Mouse (Mus musculus) embryonic facial prominence, embryonic 13.5 days (tissue): ENCODE results near the gene Gramd1b. TPM values are rescaled to one million over a fixed set of nuclear protein-coding genes. Genes with fewer than 3 reads are reported as not detected.
A peak's percentile ranks its signal among the peaks of the same experiment; 100 is the strongest.

Experiments used
- ATAC-seq: fragments of 200-750 bp; cut with Nextera tagmentation; 2 replicates; pipeline ENCODE4 v1.8.0; 2017; ENCODE audit warnings: low read depth; ENCODE audit not compliant: insufficient number of reproducible peaks, insufficient read depth, low FRiP score, low TSS enrichment
- H3K27ac ChIP-seq: fragments of 300-500 bp; sonication (generic); 2 replicates; pipeline ENCODE4 v1.5.1; 2015; ENCODE audit warnings: moderate library complexity, mild to moderate bottlenecking, inconsistent platforms
- H3K27me3 ChIP-seq: fragments of 300-500 bp; sonication (generic); 2 replicates; pipeline ENCODE4 v1.6.1; 2015; ENCODE audit warnings: mild to moderate bottlenecking, inconsistent platforms
- H3K36me3 ChIP-seq: fragments of 300-500 bp; sonication (generic); 2 replicates; pipeline ENCODE4 v1.6.1; 2015; ENCODE audit warnings: mild to moderate bottlenecking, inconsistent platforms
- H3K4me1 ChIP-seq: fragments of 300-500 bp; sonication (generic); 2 replicates; pipeline ENCODE4 v1.6.1; 2015; ENCODE audit warnings: inconsistent platforms
- H3K4me2 ChIP-seq: fragments of 300-500 bp; sonication (generic); 2 replicates; pipeline ENCODE4 v1.6.1; 2015; ENCODE audit warnings: moderate library complexity, mild to moderate bottlenecking, inconsistent platforms
- H3K4me3 ChIP-seq: fragments of 300-500 bp; sonication (generic); 2 replicates; pipeline ENCODE4 v1.5.1; 2015; ENCODE audit warnings: mild to moderate bottlenecking, inconsistent platforms
- H3K9ac ChIP-seq: fragments of 300-500 bp; sonication (generic); 2 replicates; pipeline ENCODE4 v1.6.1; 2015; ENCODE audit warnings: mild to moderate bottlenecking, inconsistent platforms
- H3K9me3 ChIP-seq: fragments of 300-500 bp; sonication (generic); 2 replicates; pipeline ENCODE4 v1.6.1; 2016; ENCODE audit warnings: inconsistent platforms
- WGBS: fragments of 180-500 bp; shearing (Covaris S2); methylation state at CpG from one replicate; pipeline ENCODE4 v1.1.7; 2015; ENCODE audit warnings: mixed read lengths; 5-methylcytosine and 5-hydroxymethylcytosine counted together
- polyA plus RNA-seq: library from polyadenylated mRNA; unstranded; fragments of >200 nt; fragmentation: Nextera tagmentation; extraction: Ambion mirVana; gene quantifications from 2 replicates; pipeline ENCODE4 v1.2.1, GENCODE M21; 2015

The Gramd1b gene
- polyA plus RNA-seq, 1 experiment from 2014 or later, result 9.0 TPM

DNA sequence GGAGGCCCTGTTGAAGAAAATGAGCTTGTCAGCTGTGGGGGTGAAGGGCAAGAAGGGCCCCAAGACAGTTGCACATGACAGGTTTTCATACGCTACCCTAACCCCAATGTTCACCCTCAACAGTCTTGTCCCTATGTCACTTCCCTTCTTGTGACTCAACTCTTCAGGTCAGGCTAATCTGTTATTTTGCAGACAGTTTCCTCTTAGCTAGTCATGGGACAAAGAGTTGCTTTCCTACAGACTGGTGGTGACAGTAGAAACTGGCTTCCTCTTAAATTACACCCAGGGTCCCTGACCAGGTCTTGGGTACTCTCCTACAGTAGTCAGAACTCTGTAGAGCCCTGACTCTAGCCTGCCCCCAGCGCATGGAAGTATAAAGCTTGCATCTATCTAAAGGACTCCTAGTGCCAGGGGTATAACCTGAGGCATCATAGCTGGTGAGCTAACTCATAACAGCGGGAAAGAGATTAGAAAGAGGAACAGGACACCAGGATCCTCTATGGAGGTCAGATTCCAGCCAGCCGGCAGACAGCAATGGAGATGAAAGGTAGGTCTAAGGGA, 206.9 kb downstream of the Gramd1b start:
- no peak for ATAC-seq
- H3K27ac ChIP-seq, result no peak overlapping the region
- H3K4me3 ChIP-seq, result no peak overlapping the region
- no peak overlapping the region for H3K4me2 ChIP-seq
- no peak overlapping the region for H3K9ac ChIP-seq
- 85% methylated on average over 4 of the region's 4 CpGs for whole genome bisulfite sequencing
- H3K4me1 ChIP-seq, result peaks cover 21% of the 10 kb centered on the region
- no peaks in the 10 kb centered on the region for H3K27me3 ChIP-seq
- H3K36me3 ChIP-seq, result 0 out of 2 replicates have a peak, but pooled peaks cover 3% of the 10 kb centered on the region
- no peaks in the 10 kb centered on the region for H3K9me3 ChIP-seq

DNA sequence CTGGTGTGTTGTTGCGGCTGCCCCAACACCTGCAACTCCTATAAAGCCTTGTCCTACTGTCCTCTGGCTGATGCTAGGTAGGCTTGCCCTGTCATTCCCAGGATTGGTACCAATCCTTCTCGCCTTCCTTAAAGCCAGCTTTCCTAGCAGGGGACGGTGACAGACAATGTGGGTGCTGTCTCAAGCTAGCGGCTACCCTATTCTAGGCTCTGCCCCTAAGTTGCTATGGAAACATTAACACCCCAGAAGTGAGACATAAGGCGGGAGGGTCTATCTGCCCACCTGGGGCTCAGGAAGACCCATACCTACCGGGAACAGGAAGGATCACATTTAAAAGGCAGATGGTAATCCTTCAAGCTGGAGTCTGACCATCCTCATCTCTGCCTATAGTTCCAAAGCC, 207.4 kb downstream of the Gramd1b start:
- H3K9ac ChIP-seq, result no peak overlapping the region
- whole genome bisulfite sequencing, result 92% methylated on average over 6 of the region's 6 CpGs
- ATAC-seq, result no peak
- no peak overlapping the region for H3K4me3 ChIP-seq
- no peak overlapping the region for H3K27ac ChIP-seq
- no peak overlapping the region for H3K4me2 ChIP-seq
- H3K9me3 ChIP-seq, result no peaks in the 10 kb centered on the region
- no peaks in the 10 kb centered on the region for H3K27me3 ChIP-seq
- 0 out of 2 replicates have a peak, but pooled peaks cover 3% of the 10 kb centered on the region for H3K36me3 ChIP-seq
- H3K4me1 ChIP-seq, result peaks cover 21% of the 10 kb centered on the region

DNA sequence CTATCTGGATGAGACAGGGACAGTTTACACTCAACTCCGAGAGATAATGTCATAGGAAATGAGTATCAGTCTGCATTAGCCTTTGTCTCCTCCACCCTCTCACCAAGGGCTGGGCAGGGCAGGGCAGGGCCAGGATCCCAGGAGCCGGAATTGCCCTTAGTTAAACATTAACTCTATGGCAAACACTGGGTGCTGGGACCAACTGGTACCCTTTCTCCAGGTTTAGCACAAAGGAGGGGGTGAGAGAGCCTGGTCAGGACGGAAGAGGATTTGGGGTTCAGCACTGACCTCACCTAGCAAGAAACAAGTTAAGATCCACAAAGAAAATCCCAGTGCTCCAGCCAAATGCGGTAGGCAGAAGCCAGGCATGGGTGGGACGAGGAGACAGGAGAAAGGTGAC, 208.0 kb downstream of the Gramd1b start:
- Histone ChIP-seq H3K27ac (no peak overlapping the region), H3K4me1 (peaks cover 21% of the 10 kb centered on the region), H3K36me3 (0 out of 2 replicates have a peak, but pooled peaks cover 3% of the 10 kb centered on the region), H3K4me2 (no peak overlapping the region), H3K9ac (no peak overlapping the region), H3K4me3 (no peak overlapping the region), H3K27me3 (no peaks in the 10 kb centered on the region), H3K9me3 (no peaks in the 10 kb centered on the region)
- 91% methylated on average over 5 of the region's 5 CpGs for WGBS
- no peak for ATAC-seq

GRCm38 (mm10) chr9:40322372-40322771, 208.8 kb downstream of the Gramd1b start:
- no peak overlapping the region for H3K4me3 ChIP-seq
- H3K36me3 ChIP-seq, result peaks cover 3% of the 10 kb centered on the region; the same call in 1 of the 2 replicates
- H3K9me3 ChIP-seq, result no peaks in the 10 kb centered on the region
- no peaks in the 10 kb centered on the region for H3K27me3 ChIP-seq
- H3K4me1 ChIP-seq, result peaks cover 21% of the 10 kb centered on the region
- no peak overlapping the region for H3K4me2 ChIP-seq
- WGBS, result 90% methylated on average over 3 of the region's 3 CpGs
- ATAC-seq, result no peak
- H3K9ac ChIP-seq, result no peak overlapping the region
- H3K27ac ChIP-seq, result no peak overlapping the region

DNA sequence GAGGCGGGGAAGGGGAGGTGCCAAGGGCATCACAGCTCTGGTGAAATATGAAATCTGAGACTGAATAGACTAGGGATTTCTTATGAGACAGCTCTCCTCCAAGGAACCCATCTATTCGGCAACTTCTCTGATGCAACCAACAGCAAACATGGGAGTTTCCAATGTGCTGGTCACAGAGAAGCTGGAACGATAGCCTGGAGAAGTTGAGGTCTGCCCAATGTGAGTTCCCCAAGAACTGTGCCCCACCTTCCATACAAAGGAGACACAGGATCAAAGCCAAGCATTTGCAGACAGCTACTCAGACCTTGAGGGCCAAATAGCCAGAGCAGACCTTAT, 209.5 kb downstream of the Gramd1b start:
- Histone ChIP-seq H3K27me3 (no peaks in the 10 kb centered on the region), H3K4me3 (no peak overlapping the region), H3K4me2 (no peak overlapping the region), H3K4me1 (peaks cover 21% of the 10 kb centered on the region), H3K36me3 (peaks cover 10% of the 10 kb centered on the region), H3K27ac (no peak overlapping the region; the same call in 1 of the 2 replicates), H3K9me3 (no peaks in the 10 kb centered on the region), H3K9ac (no peak overlapping the region)
- no peak; the same call in 1 of the 2 replicates for ATAC-seq
- WGBS, result 59% methylated on average over 3 of the region's 3 CpGs

- peaks cover 10% of the 10 kb centered on the region for H3K36me3 ChIP-seq
- peak overlapping the region; percentile 69 for H3K27ac ChIP-seq
- no peak overlapping the region for H3K4me2 ChIP-seq
- peak; percentile 20; the same call in 1 of the 2 replicates for ATAC-seq
- 41% methylated on average over 12 of the region's 12 CpGs for WGBS
- H3K9me3 ChIP-seq, result no peaks in the 10 kb centered on the region
- H3K27me3 ChIP-seq, result no peaks in the 10 kb centered on the region
- H3K9ac ChIP-seq, result no peak overlapping the region
- H3K4me1 ChIP-seq, result peaks cover 20% of the 10 kb centered on the region
- no peak overlapping the region for H3K4me3 ChIP-seq
These were observed 210.1 kb downstream of the Gramd1b start for GRCm38 (mm10) chr9:40320879-40321667.

DNA sequence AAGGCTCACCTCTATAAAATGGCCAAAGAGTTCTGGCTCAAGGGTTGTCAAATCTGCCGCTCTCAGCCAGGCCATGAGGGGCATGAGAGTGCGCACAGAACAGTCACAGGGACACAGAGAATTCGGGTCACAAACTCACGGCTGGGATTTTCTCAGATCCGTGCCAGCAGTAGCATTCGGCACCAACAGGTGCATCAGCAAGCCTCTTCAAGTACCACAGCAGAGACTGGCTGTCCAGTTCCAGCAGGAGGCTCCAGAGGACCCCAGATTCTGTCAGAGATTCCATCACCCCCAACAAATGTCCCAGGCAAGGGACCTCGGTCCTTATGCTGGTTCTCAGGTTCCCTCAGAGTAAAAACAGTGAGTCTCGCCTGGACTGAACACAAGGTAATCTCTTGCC, 210.8 kb downstream of the Gramd1b start:
- H3K4me1 ChIP-seq, result peaks cover 16% of the 10 kb centered on the region
- no peak for ATAC-seq
- no peaks in the 10 kb centered on the region for H3K9me3 ChIP-seq
- no peaks in the 10 kb centered on the region for H3K27me3 ChIP-seq
- H3K36me3 ChIP-seq, result peaks cover 13% of the 10 kb centered on the region
- WGBS, result 87% methylated on average over 8 of the region's 8 CpGs
- no peak overlapping the region for H3K4me2 ChIP-seq
- H3K9ac ChIP-seq, result no peak overlapping the region
- H3K27ac ChIP-seq, result peak overlapping the region; percentile 69; the same call in 1 of the 2 replicates
- H3K4me3 ChIP-seq, result no peak overlapping the region

DNA sequence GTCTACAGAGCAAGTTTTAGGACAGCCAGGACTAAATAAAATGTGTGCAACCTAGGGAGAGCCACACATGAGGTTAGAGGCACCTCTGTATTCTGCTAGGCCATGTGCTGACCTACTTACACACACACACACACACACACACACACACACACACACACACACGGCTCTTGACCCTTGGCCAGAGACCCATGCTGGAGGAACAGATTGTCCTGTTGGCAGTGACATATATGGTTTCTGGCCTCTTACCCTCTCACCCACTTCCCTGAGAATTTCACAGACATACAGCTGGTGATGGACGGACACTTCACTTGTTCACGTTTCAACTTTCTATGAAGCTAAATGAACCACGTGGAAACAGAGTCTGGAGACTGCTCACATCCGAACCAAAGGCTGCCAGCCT, 212.4 kb downstream of the Gramd1b start:
- Histone ChIP-seq H3K4me3 (no peak overlapping the region), H3K36me3 (peaks cover 21% of the 10 kb centered on the region), H3K27me3 (no peaks in the 10 kb centered on the region), H3K4me2 (no peak overlapping the region), H3K4me1 (peaks cover 16% of the 10 kb centered on the region), H3K9ac (no peak overlapping the region), H3K27ac (no peak overlapping the region), H3K9me3 (no peaks in the 10 kb centered on the region)
- WGBS, result 85% methylated on average over 5 of the region's 5 CpGs
- no peak for ATAC-seq

GRCm38 (mm10) chr9:40317735-40318134, 213.4 kb downstream of the Gramd1b start:
- Histone ChIP-seq H3K4me2 (no peak overlapping the region), H3K4me3 (no peak overlapping the region), H3K9ac (no peak overlapping the region), H3K4me1 (peaks cover 16% of the 10 kb centered on the region), H3K9me3 (no peaks in the 10 kb centered on the region), H3K27ac (no peak overlapping the region), H3K27me3 (no peaks in the 10 kb centered on the region), H3K36me3 (peaks cover 21% of the 10 kb centered on the region)
- no peak for ATAC-seq
- 90% methylated on average over 4 of the region's 4 CpGs for WGBS

DNA sequence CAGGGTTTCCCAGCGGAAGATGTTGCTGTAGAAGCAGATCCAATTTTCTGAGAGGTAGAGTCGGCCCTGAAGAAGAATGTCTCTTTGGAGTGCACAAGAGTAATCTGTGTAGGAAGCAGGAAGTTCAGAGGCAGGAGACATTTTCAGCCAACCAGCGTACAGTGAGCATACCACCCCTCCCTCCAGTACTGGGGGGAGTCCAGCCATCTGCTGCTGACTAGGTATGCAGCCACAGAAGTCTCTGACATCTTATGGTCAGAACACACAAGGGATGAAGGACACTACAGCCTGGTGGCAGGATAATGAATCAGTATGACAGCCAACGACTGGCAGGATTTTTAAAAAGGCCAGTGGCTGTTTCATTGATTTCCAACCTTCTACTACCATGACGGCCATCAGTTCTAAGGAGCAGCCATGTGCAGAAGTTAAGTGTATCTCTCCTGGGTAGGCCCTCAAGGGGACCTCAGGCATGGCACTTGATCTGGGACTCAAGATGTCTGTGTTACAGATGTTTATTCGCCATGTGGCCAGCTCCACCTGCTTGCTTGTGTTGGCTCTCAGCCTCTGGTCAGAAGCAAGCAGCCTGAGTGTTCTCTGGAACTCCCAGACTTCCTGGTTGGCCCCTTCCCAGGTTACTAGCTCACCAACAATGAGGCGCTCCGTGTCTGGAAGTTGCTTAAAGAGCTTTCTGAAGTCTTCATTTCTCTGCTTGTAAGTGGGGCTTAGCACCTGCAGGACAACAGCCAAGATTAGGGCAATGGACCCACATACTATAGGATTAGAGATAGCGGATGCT, 214.1 kb downstream of the Gramd1b start:
- Histone ChIP-seq H3K27me3 (no peaks in the 10 kb centered on the region), H3K27ac (no peak overlapping the region), H3K9me3 (no peaks in the 10 kb centered on the region), H3K4me2 (no peak overlapping the region), H3K4me1 (peaks cover 16% of the 10 kb centered on the region), H3K36me3 (peaks cover 25% of the 10 kb centered on the region), H3K4me3 (no peak overlapping the region), H3K9ac (no peak overlapping the region)
- no peak for ATAC-seq
- WGBS, result 89% methylated on average over 9 of the region's 9 CpGs

- 82% methylated on average over 9 of the region's 9 CpGs for WGBS
These were observed 219.4 kb downstream of the Gramd1b start for GRCm38 (mm10) chr9:40311813-40312212.

More at GRCm38 (mm10) chr9:40311813-40312212, 219.4 kb downstream of the Gramd1b start:
- Histone ChIP-seq H3K4me1 (no peaks in the 10 kb centered on the region), H3K9ac (no peak overlapping the region), H3K27me3 (no peaks in the 10 kb centered on the region), H3K36me3 (peaks cover 46% of the 10 kb centered on the region), H3K27ac (no peak overlapping the region), H3K9me3 (no peaks in the 10 kb centered on the region), H3K4me2 (no peak overlapping the region), H3K4me3 (no peak overlapping the region)
- ATAC-seq, result no peak
